Mouse (Mus musculus) lung, postnatal 10 days (tissue): ENCODE measurements around the gene Gm11236.
"Not testable (repeated sequence)": the region's sequence is repeated elsewhere in the genome, so short reads cannot be mapped to it uniquely, and the experiment has no call there.

ENCODE experiments used
- DNase-seq: peaks from one replicate; pipeline ENCODE4 v3.0.0; 2021

The Gm11236 gene

GRCm38 (mm10) chr4:73637821-73638220, at the start of gene Gm11236:
Gm11236 (plus strand) TSS chr4:73638121.
- DNase-seq: not testable (repeated sequence)

GRCm38 (mm10) chr4:73599248-73599647, 38.7 kb upstream of the Gm11236 start:
- no peak for DNase-seq

GRCm38 (mm10) chr4:73607581-73607980, 30.3 kb upstream of the Gm11236 start, which contains the start of gene Gm11238:
Gm11238 (plus strand) TSS chr4:73607881.
- DNase-seq: not testable (repeated sequence)

GRCm38 (mm10) chr4:73622684-73623083, 15.2 kb upstream of the Gm11236 start, which contains the start of gene Gm11237:
Gm11237 (plus strand) TSS chr4:73622984.
- not testable (repeated sequence) for DNase-seq

- not testable (repeated sequence) for DNase-seq
These were observed 23.9 kb downstream of the Gm11236 start for GRCm38 (mm10) chr4:73661864-73662263.

- DNase-seq: not testable (repeated sequence)
These were observed 30.1 kb downstream of the Gm11236 start, which contains the start of gene Gm11239 for GRCm38 (mm10) chr4:73668054-73668453. Gm11239 (plus strand) TSS chr4:73668354.

- not testable (repeated sequence) for DNase-seq
These were observed 45.3 kb downstream of the Gm11236 start, which contains the start of gene Gm428 for GRCm38 (mm10) chr4:73683216-73683615. Gm428 (plus strand) TSS chr4:73683516.
